Mouse (Mus musculus): ENCODE measurements around the gene Pde6g.

GRCm38 (mm10) chr11:120465521-120465920 is 12.2 kb upstream of the Pde6g start:
- no peak for TF ChIP-seq POLR2A (IDR thresholded peaks at IDR 0.05; ENCODE audit: borderline replicate concordance, control insufficient read depth, low read depth, low read length)
- no peak for TF ChIP-seq CTCF (IDR thresholded peaks at IDR 0.05; ENCODE audit: control insufficient read depth, insufficient read depth, low read length)

Measured in bone marrow, adult 2 months (tissue).